Mouse (Mus musculus) embryonic facial prominence, embryonic 14.5 days (tissue): ENCODE data around the gene Spint1. TPM values are rescaled to one million over a fixed set of nuclear protein-coding genes. Genes with fewer than 3 reads are reported as not detected.

ENCODE experiments used
- ATAC-seq: fragments of 200-750 bp; cut with Nextera tagmentation; 2 replicates; pipeline ENCODE4 v1.8.0; 2017; ENCODE audit warnings: low read depth, moderate number of reproducible peaks, moderate TSS enrichment
- DNase-seq: peaks from one replicate; pipeline ENCODE4 v3.0.0-alpha.2; 2015; ENCODE audit warnings: low spot score
- H3K27ac ChIP-seq: fragments of 300-500 bp; sonication (generic); replicated peaks from 2 replicates; pipeline ENCODE4 v1.5.1; 2014; ENCODE audit warnings: low read depth, mild to moderate bottlenecking, low read length, moderate library complexity
- H3K27me3 ChIP-seq: fragments of 300-500 bp; sonication (generic); replicated peaks from 2 replicates; pipeline ENCODE4 v1.6.1; 2014; ENCODE audit warnings: low read length; ENCODE audit not compliant: control insufficient read depth, insufficient read depth
- H3K36me3 ChIP-seq: fragments of 300-500 bp; sonication (generic); 2 replicates; pipeline ENCODE4 v1.6.1; 2014; ENCODE audit warnings: low read length, mixed read lengths; ENCODE audit not compliant: control insufficient read depth, insufficient read depth
- H3K4me1 ChIP-seq: fragments of 300-500 bp; sonication (generic); 2 replicates; pipeline ENCODE4 v1.6.1; 2014; ENCODE audit warnings: antibody characterized with exemption, low read length; ENCODE audit not compliant: control insufficient read depth, insufficient read depth
- H3K4me2 ChIP-seq: fragments of 300-500 bp; sonication (generic); 2 replicates; pipeline ENCODE4 v1.6.1; 2014; ENCODE audit warnings: low read depth, mild to moderate bottlenecking, low read length, moderate library complexity, mixed read lengths
- H3K4me3 ChIP-seq: fragments of 300-500 bp; sonication (generic); 2 replicates; pipeline ENCODE4 v1.5.1; 2014; ENCODE audit warnings: low read depth, mild to moderate bottlenecking, low read length
- H3K9ac ChIP-seq: fragments of 300-500 bp; sonication (generic); 2 replicates; pipeline ENCODE4 v1.6.1; 2014; ENCODE audit warnings: low read depth, mild to moderate bottlenecking, low read length, moderate library complexity, mixed read lengths
- H3K9me3 ChIP-seq: fragments of 300-500 bp; sonication (generic); 2 replicates; pipeline ENCODE4 v1.6.1; 2016; ENCODE audit warnings: low read length; ENCODE audit not compliant: control insufficient read depth
- WGBS: fragments of 180-500 bp; shearing (Covaris S2); extraction: QIAGEN DNeasy Blood & Tissue Kit; methylation state at CpG from one replicate; pipeline ENCODE4 v1.1.7; 2014; 5-methylcytosine and 5-hydroxymethylcytosine counted together
- polyA plus RNA-seq: library from polyadenylated mRNA; unstranded; fragments of >200 nt; fragmentation: Nextera tagmentation; extraction: Ambion mirVana; gene quantifications from 2 replicates; pipeline ENCODE4 v1.2.1, GENCODE M21; 2014

Gene Spint1
- polyA plus RNA-seq, 1 experiment from 2014 or later: 14.1 TPM

- no peak overlapping the region for H3K4me3 ChIP-seq
- DNase-seq (peak; percentile 78), ATAC-seq (peak; percentile 39; the same call in 1 of the 2 replicates)
- H3K27ac ChIP-seq: no peak overlapping the region; the same call in 1 of the 2 replicates
- H3K27me3 ChIP-seq: no peaks in the 10 kb centered on the region
- WGBS: 57% methylated on average over 5 of the region's 5 CpGs
- H3K36me3 ChIP-seq: no peaks in the 10 kb centered on the region
- no peaks in the 10 kb centered on the region for H3K9me3 ChIP-seq
- H3K4me2 ChIP-seq: no peak overlapping the region
- peaks cover 6% of the 10 kb centered on the region for H3K4me1 ChIP-seq
- no peak overlapping the region for H3K9ac ChIP-seq
Observed at GRCm38 (mm10) chr2:119202914-119203453, 34.2 kb upstream of the Spint1 start.

- WGBS: 85% methylated on average over 4 of the region's 4 CpGs
- Histone ChIP-seq H3K4me1 (peaks cover 6% of the 10 kb centered on the region), H3K36me3 (no peaks in the 10 kb centered on the region), H3K4me2 (no peak overlapping the region), H3K27ac (no peak overlapping the region), H3K9ac (no peak overlapping the region), H3K27me3 (no peaks in the 10 kb centered on the region), H3K9me3 (no peaks in the 10 kb centered on the region), H3K4me3 (no peak overlapping the region)
- no peak for DNase-seq
- ATAC-seq: no peak
Observed at GRCm38 (mm10) chr2:119203871-119204460, 33.2 kb upstream of the Spint1 start.

GRCm38 (mm10) chr2:119207961-119208343 is 29.2 kb upstream of the Spint1 start:
- Histone ChIP-seq H3K9me3 (no peaks in the 10 kb centered on the region), H3K9ac (peak overlapping the region; percentile 74), H3K36me3 (peaks cover 23% of the 10 kb centered on the region), H3K27me3 (no peaks in the 10 kb centered on the region), H3K4me1 (peaks cover 10% of the 10 kb centered on the region), H3K27ac (peak overlapping the region; percentile 83), H3K4me2 (peak overlapping the region; percentile 70), H3K4me3 (peak overlapping the region; percentile 72)
- 23% methylated on average over 6 of the region's 6 CpGs for WGBS
- ATAC-seq (no peak), DNase-seq (no peak)

- Histone ChIP-seq H3K27ac (peak within 1 kb of the TSS; percentile 83), H3K4me1 (peaks cover 4% of the 10 kb centered on the region), H3K4me3 (peak within 1 kb of the TSS; percentile 72), H3K9me3 (no peaks in the 10 kb centered on the region), H3K9ac (peak within 1 kb of the TSS; percentile 74), H3K27me3 (no peaks in the 10 kb centered on the region), H3K4me2 (peak within 1 kb of the TSS; percentile 70), H3K36me3 (peaks cover 26% of the 10 kb centered on the region)
- ATAC-seq: peak; percentile 97
- peak; percentile 99 for DNase-seq
- WGBS: under 1% methylated on average over 49 of the region's 51 CpGs
Observed at GRCm38 (mm10) chr2:119208344-119209175, 28.6 kb upstream of the Spint1 start, which contains the start of the genes Zfyve19 and Dnajc17. Zfyve19 (plus strand) TSS chr2:119208617. Dnajc17 (minus strand) TSS chr2:119208795.

- no peak; the same call in 1 of the 2 replicates for ATAC-seq
- no peak for DNase-seq
- H3K27ac ChIP-seq: no peak overlapping the region
- H3K27me3 ChIP-seq: no peaks in the 10 kb centered on the region
- peak overlapping the region; percentile 71 for H3K9ac ChIP-seq
- H3K4me2 ChIP-seq: peak overlapping the region; percentile 67
- peaks cover 4% of the 10 kb centered on the region for H3K4me1 ChIP-seq
- peaks cover 29% of the 10 kb centered on the region for H3K36me3 ChIP-seq
- WGBS: 3% methylated on average over 12 of the region's 13 CpGs
- peak overlapping the region; percentile 72 for H3K4me3 ChIP-seq
- no peaks in the 10 kb centered on the region for H3K9me3 ChIP-seq
Observed at GRCm38 (mm10) chr2:119209176-119209507, 28.0 kb upstream of the Spint1 start.

GRCm38 (mm10) chr2:119229775-119230704 is 7.1 kb upstream of the Spint1 start, which contains the start of gene Ppp1r14d:
Ppp1r14d (minus strand) TSS chr2:119229906.
- no peaks in the 10 kb centered on the region for H3K9me3 ChIP-seq
- 67% methylated on average over 6 of the region's 6 CpGs for WGBS
- ATAC-seq (no peak), DNase-seq (no peak)
- H3K27me3 ChIP-seq: 0 out of 2 replicates have a peak, but pooled peaks cover 6% of the 10 kb centered on the region
- H3K36me3 ChIP-seq: no peaks in the 10 kb centered on the region
- no peak within 1 kb of the TSS for H3K4me3 ChIP-seq
- no peaks in the 10 kb centered on the region for H3K4me1 ChIP-seq
- H3K9ac ChIP-seq: no peak within 1 kb of the TSS
- no peak within 1 kb of the TSS for H3K4me2 ChIP-seq
- H3K27ac ChIP-seq: no peak within 1 kb of the TSS

GRCm38 (mm10) chr2:119236682-119237209 is 416 bp upstream of the Spint1 start:
- H3K9me3 ChIP-seq: no peaks in the 10 kb centered on the region
- ATAC-seq: 0 out of 2 replicates have a peak, but pooled peaks have one; percentile 19
- peak overlapping the region; percentile 58 for H3K9ac ChIP-seq
- H3K4me3 ChIP-seq: peak overlapping the region; percentile 50
- H3K4me2 ChIP-seq: peak overlapping the region; percentile 81
- H3K36me3 ChIP-seq: no peaks in the 10 kb centered on the region
- no peak for DNase-seq
- H3K27ac ChIP-seq: no peak overlapping the region
- H3K27me3 ChIP-seq: peaks cover 53% of the 10 kb centered on the region
- H3K4me1 ChIP-seq: no peaks in the 10 kb centered on the region
- 8% methylated on average over 15 of the region's 25 CpGs for WGBS

- Histone ChIP-seq H3K4me1 (no peaks in the 10 kb centered on the region), H3K4me2 (peak overlapping the region; percentile 81), H3K36me3 (no peaks in the 10 kb centered on the region), H3K9ac (peak overlapping the region; percentile 58), H3K9me3 (no peaks in the 10 kb centered on the region), H3K4me3 (peak overlapping the region; percentile 50), H3K27ac (0 out of 2 replicates have a peak overlapping the region, but pooled peaks have one; percentile 10), H3K27me3 (peaks cover 53% of the 10 kb centered on the region)
- DNase-seq (peak; percentile 14), ATAC-seq (peak; percentile 26; the same call in 1 of the 2 replicates)
- WGBS: 2% methylated on average over 22 of the region's 31 CpGs
Observed at GRCm38 (mm10) chr2:119237871-119238220, 684 bp downstream of the Spint1 start.
